ENCODE assay signal across 25 mouse cellular contexts in the genomic region with DNA sequence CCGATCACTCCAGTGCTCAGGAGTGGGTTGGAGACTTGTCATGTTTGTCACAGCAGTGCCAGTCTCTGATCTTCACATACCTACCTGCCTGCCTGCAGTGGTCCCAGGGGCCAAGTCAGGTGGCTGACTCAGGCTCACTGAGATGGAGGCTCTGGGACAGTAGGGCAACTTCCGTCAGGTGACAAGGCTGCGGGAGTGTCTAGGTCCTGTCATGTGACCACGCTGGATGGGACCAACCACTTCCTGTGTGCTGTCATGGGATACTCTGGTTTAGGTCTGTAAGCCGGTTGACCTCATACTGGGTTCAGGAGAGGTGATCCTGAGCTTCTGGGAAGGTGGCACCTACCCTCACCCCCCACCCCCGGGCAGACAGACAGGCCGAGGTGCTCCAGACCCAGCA. TPM values are rescaled to one million over a fixed set of nuclear protein-coding genes. Genes with fewer than 3 reads are reported as not detected.
A peak's percentile ranks its signal among the peaks of the same experiment; 100 is the strongest.
DNase-seq lines count a peak whose midpoint lies in the region; ATAC-seq and TF ChIP-seq lines count a peak whose summit lies in the region.
"Had no signal": no experiment of that assay in that cellular context is flagged by ENCODE, and none has a peak within 500 bp of the region (broad histone marks: within the 10 kb centered on the region; RNA-seq: fewer than 3 reads in every experiment).

No protein-coding gene starts in this region.

- H3K27me3 ChIP-seq in liver, embryonic 12.5 days (replicated peaks), result peaks cover 6% of the 10 kb centered on the region; the same call in 1 of the 2 replicates
- H3K27me3 ChIP-seq in C2C12 (ENCODE audit: control insufficient read depth, insufficient read depth, insufficient read length) (no peaks in the 10 kb centered on the region), CH12.LX (replicated peaks) (no peaks in the 10 kb centered on the region), MEL (ENCODE audit: control insufficient read depth in 1 of 2, insufficient read depth in 2 of 2, low read length in 2 of 2) (no peaks in the 10 kb centered on the region)
- H3K27me3 ChIP-seq: forebrain, embryonic 13.5 days; heart, embryonic 13.5 days; Patski had no signal

- dilution Hi-C loops in CH12.LX (cut with MboI; ENCODE audit: extremely low pct_ligation_motif_present, extremely low pct_unique_long_range_greater_than_20kb, low sequenced_read_pairs), result no loop called here

- peaks cover 59% of the 10 kb centered on the region for H3K36me3 ChIP-seq in liver, embryonic 12.5 days
- H3K36me3 ChIP-seq in C2C12 (ENCODE audit: control insufficient read depth, insufficient read depth) (peaks cover 45% of the 10 kb centered on the region), CH12.LX (replicated peaks in 1 of 2; ENCODE audit: control insufficient read depth in 1 of 2, insufficient read depth in 1 of 2, low read length in 1 of 2) (peaks cover 52 to 64% of the 10 kb centered on the region in 2 experiments), MEL (ENCODE audit: control insufficient read depth in 1 of 2, insufficient read depth in 2 of 2, low read length in 2 of 2) (no peaks in the 10 kb centered on the region; a peak in 1 of 4 replicates)

- no peak overlapping the region for H3K4me3 ChIP-seq in liver, embryonic 12.5 days
- no peak overlapping the region for H3K4me3 ChIP-seq in C2C12 (ENCODE audit: insufficient read depth, poor library complexity, severe bottlenecking)
- H3K4me3 ChIP-seq in CH12.LX (replicated peaks in 1 of 3; ENCODE audit: low read depth in 2 of 3, low read length in 2 of 3, poor library complexity in 1 of 3), result no peak overlapping the region
- H3K4me3 ChIP-seq in MEL (ENCODE audit: control insufficient read depth in 1 of 2, insufficient read depth in 1 of 2, low read depth in 2 of 2, low read length in 2 of 2), result no peak overlapping the region
- H3K4me3 ChIP-seq: forebrain, embryonic 10.5 days; forebrain, embryonic 13.5 days; heart, embryonic 13.5 days had no signal

- no peaks in the 10 kb centered on the region for H3K4me1 ChIP-seq in liver, embryonic 12.5 days
- H3K4me1 ChIP-seq in CH12.LX (ENCODE audit: control insufficient read depth in 1 of 2, insufficient read depth in 2 of 2) (peaks cover 10 to 37% of the 10 kb centered on the region in 2 experiments; a peak in 3 of 4 replicates), MEL (ENCODE audit: control insufficient read depth in 1 of 2, insufficient read depth in 2 of 2, low read length in 2 of 2) (no peaks in the 10 kb centered on the region)
- H3K4me1 ChIP-seq: forebrain, embryonic 10.5 days; forebrain, embryonic 13.5 days had no signal

- in situ Hi-C loops in CH12.LX (cut with MboI; ENCODE audit: low pct_ligation_motif_present, low pct_unique_long_range_greater_than_20kb, low sequenced_read_pairs), result no loop called here

- H3K79me3 ChIP-seq in C2C12 (ENCODE audit: low read depth), result no peaks in the 10 kb centered on the region

- no peaks in the 10 kb centered on the region for H3K9me3 ChIP-seq in liver, embryonic 12.5 days (replicated peaks)
- H3K9me3 ChIP-seq in CH12.LX (replicated peaks; ENCODE audit: low read length) (no peaks in the 10 kb centered on the region), MEL (replicated peaks; ENCODE audit: insufficient read depth, low read length) (no peaks in the 10 kb centered on the region)
- H3K9me3 ChIP-seq: forebrain, embryonic 10.5 days; forebrain, embryonic 13.5 days; heart, embryonic 13.5 days had no signal

- TF ChIP-seq POLR2A in CH12.LX (IDR thresholded peaks at IDR 0.05; ENCODE audit: low read depth, low read length), result no peak
- no peak for TF ChIP-seq POLR2A in MEL (IDR thresholded peaks at IDR 0.05; ENCODE audit: control insufficient read depth in 1 of 2, insufficient read depth in 1 of 2, low read depth in 1 of 2, low read length in 2 of 2, poor library complexity in 1 of 2)

- TF ChIP-seq EP300 in CH12.LX (IDR thresholded peaks at IDR 0.05; ENCODE audit: low read length) (no peak), MEL (IDR thresholded peaks at IDR 0.05; ENCODE audit: low read depth in 1 of 2, low read length in 2 of 2) (no peak)

- TF ChIP-seq CTCF in C2C12 (IDR thresholded peaks at IDR 0.05; ENCODE audit: control insufficient read depth, insufficient read depth, insufficient read length), result no peak
- no peak for TF ChIP-seq CTCF in CH12.LX (conservative IDR thresholded peaks at IDR 0.05 in 1 of 2, IDR thresholded peaks at IDR 0.05 in 1 of 2; ENCODE audit: low read depth in 2 of 2, low read length in 2 of 2)
- TF ChIP-seq CTCF in MEL (IDR thresholded peaks at IDR 0.05 in 2 of 3, conservative IDR thresholded peaks at IDR 0.05 in 1 of 3; ENCODE audit: control insufficient read depth in 1 of 3, insufficient read depth in 1 of 3, low read depth in 2 of 3, low read length in 3 of 3, poor library complexity in 1 of 3, severe bottlenecking in 1 of 3), result no peak

- no peak overlapping the region for H3K9ac ChIP-seq in liver, embryonic 12.5 days
- H3K9ac ChIP-seq in CH12.LX (ENCODE audit: insufficient read depth, low read depth) (no peak overlapping the region), MEL (ENCODE audit: control insufficient read depth, low read depth, low read length, poor library complexity, severe bottlenecking) (no peak overlapping the region)
- H3K9ac ChIP-seq: forebrain, embryonic 13.5 days; heart, embryonic 13.5 days; hindbrain, embryonic 14.5 days had no signal

- 76% methylated on average over 7 of the region's 7 CpGs for WGBS in liver, embryonic 12.5 days (ENCODE audit: insufficient replicate concordance)

- H3K4me2 ChIP-seq in liver, embryonic 12.5 days, result no peak overlapping the region
- H3K4me2 ChIP-seq in CH12.LX (ENCODE audit: insufficient read depth, low read depth, poor library complexity, severe bottlenecking), result no peak overlapping the region
- H3K4me2 ChIP-seq: forebrain, embryonic 13.5 days; heart, embryonic 13.5 days; hindbrain, embryonic 14.5 days had no signal

- 0 out of 2 replicates have a peak, but pooled peaks have one; percentile 18 for ATAC-seq in liver, embryonic 12.5 days
- ATAC-seq: forebrain, embryonic 13.5 days; forebrain, embryonic 16.5 days; hindbrain, postnatal 0 days; inflammation-experienced regulatory T-cells, adult 6 months; Patski had no signal

- TF ChIP-seq RAD21 in CH12.LX (IDR thresholded peaks at IDR 0.05; ENCODE audit: low read depth, low read length), result no peak
- TF ChIP-seq RAD21 in MEL (IDR thresholded peaks at IDR 0.05; ENCODE audit: low read depth, low read length), result no peak

- intact Hi-C loops in left cerebral cortex, postnatal 36 days (cut with DNase I), result no loop called here

- no peaks in the 10 kb centered on the region for H3K79me2 ChIP-seq in C2C12 (ENCODE audit: control insufficient read depth, insufficient read depth)
- no peaks in the 10 kb centered on the region for H3K79me2 ChIP-seq in CH12.LX (replicated peaks; ENCODE audit: control insufficient read depth, extremely low read depth, insufficient read depth, poor library complexity, severe bottlenecking)
- H3K79me2 ChIP-seq in MEL (ENCODE audit: control insufficient read depth, insufficient read depth, low read length, poor library complexity), result no peaks in the 10 kb centered on the region

- no peak for DNase-seq in liver
- DNase-seq in CH12.LX (ENCODE audit: extremely low read depth), result no peak
- no peak for DNase-seq in MEL (ENCODE audit: low read depth, low spot score)
- no peak for DNase-seq in layer of hippocampus, postnatal 10 days (ENCODE audit: low spot score in 2 of 2)
- no peak for DNase-seq in left cerebral cortex, postnatal 36 days (ENCODE audit: low spot score in 2 of 2)
- DNase-seq: adrenal gland, adult 2 months; cerebellum, adult 11-12 months; cerebellum, adult 8-10 months; cerebellum, postnatal 10 days; cerebellum, postnatal 36 days; gastrocnemius, postnatal 10 days; heart, adult 18-20 months; heart, postnatal 14 days; heart, postnatal 4 days; kidney, adult 11 months had no signal

- H3K27ac ChIP-seq in liver, embryonic 12.5 days, result no peak overlapping the region
- H3K27ac ChIP-seq in CH12.LX (ENCODE audit: insufficient read depth, low read depth) (no peak overlapping the region), MEL (ENCODE audit: control insufficient read depth, low read depth, low read length) (no peak overlapping the region)
- H3K27ac ChIP-seq: forebrain, embryonic 10.5 days; forebrain, embryonic 13.5 days; heart, embryonic 13.5 days; hindbrain, embryonic 14.5 days; hindbrain, postnatal 0 days had no signal

- no peak overlapping the region for H3ac ChIP-seq in C2C12 (ENCODE audit: control insufficient read depth, insufficient read length, low read depth)

RNA-seq across cellular contexts. Expression of gene Tspo, which starts 17.4 kb away (rescaled TPM):
- 186 and 192 TPM in 2 replicates for polyA plus RNA-seq in liver, embryonic 12.5 days (2016; fragmentation: Nextera tagmentation; extraction: Ambion mirVana)
- polyA plus RNA-seq in C2C12 (2012; fragmentation: generic; extraction: Trizol), result 693 TPM
- total RNA-seq in CH12.LX (2012; rRNA removed), result 66.1 and 70.3 TPM in 2 replicates
- 40.9 and 42.4 TPM in 2 replicates for total RNA-seq in CH12.LX (2014; rRNA removed)
- polyA plus RNA-seq in CH12.LX (2012; ENCODE audit: insufficient read length, low read depth), result 20.8 and 22.9 TPM in 2 replicates
- 61.3 and 80.0 TPM in 2 replicates for total RNA-seq in MEL (2012; rRNA removed)
- 10 to 100 TPM in 1 of 2 experiments, not detected in 1; 66.5 TPM for polyA plus RNA-seq in MEL (2012; ENCODE audit: insufficient read depth in 1 of 2, insufficient read length in 2 of 2, low read depth in 1 of 2, low replicate concordance in 2 of 2, missing spikeins in 1 of 2)
- 1 to 10 TPM; 2.4 to 2.9 TPM for total RNA-seq in layer of hippocampus, postnatal 10 days (2021)
- total RNA-seq in left cerebral cortex, postnatal 36 days (2021), result 1 to 10 TPM; 4.5 to 5.7 TPM

RNA-seq across cellular contexts. Expression of gene Mcat, which starts 17.6 kb away (rescaled TPM):
- 27.1 and 28.1 TPM in 2 replicates for polyA plus RNA-seq in liver, embryonic 12.5 days (2016; fragmentation: Nextera tagmentation; extraction: Ambion mirVana)
- polyA plus RNA-seq in C2C12 (2012; fragmentation: generic; extraction: Trizol) (42.4 TPM), CH12.LX (2012; ENCODE audit: insufficient read length, low read depth) (28.4 and 28.5 TPM in 2 replicates), MEL (2012; ENCODE audit: insufficient read depth in 1 of 2, insufficient read length in 2 of 2, low read depth in 1 of 2, low replicate concordance in 2 of 2, missing spikeins in 1 of 2) (10 to 100 TPM in 1 of 2 experiments, not detected in 1; 28.8 TPM)
- total RNA-seq in CH12.LX (2012; rRNA removed) (38.6 and 41.2 TPM in 2 replicates), CH12.LX (2014; rRNA removed) (37.5 and 41.6 TPM in 2 replicates), MEL (2012; rRNA removed) (32.6 and 35.9 TPM in 2 replicates)
- total RNA-seq in layer of hippocampus, postnatal 10 days (2021), result 10 to 100 TPM; 26.8 to 31.7 TPM
- 10 to 100 TPM; 27.5 to 33.5 TPM for total RNA-seq in left cerebral cortex, postnatal 36 days (2021)

RNA-seq across cellular contexts. Expression of gene Bik, which starts 19.4 kb away (rescaled TPM):
- polyA plus RNA-seq in liver, embryonic 12.5 days (2016; fragmentation: Nextera tagmentation; extraction: Ambion mirVana), result 2.2 and 2.7 TPM in 2 replicates
- polyA plus RNA-seq in C2C12 (2012; fragmentation: generic; extraction: Trizol) (0.91 TPM), CH12.LX (2012; ENCODE audit: insufficient read length, low read depth) (0.50 and 0.87 TPM in 2 replicates), MEL (2012; ENCODE audit: insufficient read depth in 1 of 2, insufficient read length in 2 of 2, low read depth in 1 of 2, low replicate concordance in 2 of 2, missing spikeins in 1 of 2) (10 to 100 TPM in 1 of 2 experiments, not detected in 1; 10.2 TPM)
- total RNA-seq in CH12.LX (2012; rRNA removed) (0.13 TPM in 1 of 2 replicates, not detected in the other), CH12.LX (2014; rRNA removed) (0.61 TPM in 1 of 2 replicates, not detected in the other), MEL (2012; rRNA removed) (5.1 and 7.6 TPM in 2 replicates)
- total RNA-seq in layer of hippocampus, postnatal 10 days (2021), result not detected
- total RNA-seq in left cerebral cortex, postnatal 36 days (2021), result not detected

RNA-seq across cellular contexts. Expression of gene Ttll1, which starts 35.3 kb away (rescaled TPM):
- polyA plus RNA-seq in liver, embryonic 12.5 days (2016; fragmentation: Nextera tagmentation; extraction: Ambion mirVana), result 9.6 and 10.0 TPM in 2 replicates
- polyA plus RNA-seq in C2C12 (2012; fragmentation: generic; extraction: Trizol), result 28.5 TPM
- total RNA-seq in CH12.LX (2012; rRNA removed), result 4.1 and 4.9 TPM in 2 replicates
- 2.4 and 2.5 TPM in 2 replicates for total RNA-seq in CH12.LX (2014; rRNA removed)
- 8.6 and 9.9 TPM in 2 replicates for polyA plus RNA-seq in CH12.LX (2012; ENCODE audit: insufficient read length, low read depth)
- total RNA-seq in MEL (2012; rRNA removed), result 3.4 and 4.4 TPM in 2 replicates
- polyA plus RNA-seq in MEL (2012; ENCODE audit: insufficient read depth in 1 of 2, insufficient read length in 2 of 2, low read depth in 1 of 2, low replicate concordance in 2 of 2, missing spikeins in 1 of 2), result 10 to 100 TPM in 1 of 2 experiments, not detected in 1; 14.1 TPM
- total RNA-seq in layer of hippocampus, postnatal 10 days (2021), result 10 to 100 TPM; 49.4 to 53.1 TPM
- total RNA-seq in left cerebral cortex, postnatal 36 days (2021), result 10 to 100 TPM; 49.7 to 52.3 TPM

RNA-seq across cellular contexts. Expression of gene Ttll12, which starts 48.9 kb away (rescaled TPM):
- polyA plus RNA-seq in liver, embryonic 12.5 days (2016; fragmentation: Nextera tagmentation; extraction: Ambion mirVana), result 62.7 and 64.0 TPM in 2 replicates
- polyA plus RNA-seq in C2C12 (2012; fragmentation: generic; extraction: Trizol) (84.8 TPM), CH12.LX (2012; ENCODE audit: insufficient read length, low read depth) (37.1 and 40.0 TPM in 2 replicates), MEL (2012; ENCODE audit: insufficient read depth in 1 of 2, insufficient read length in 2 of 2, low read depth in 1 of 2, low replicate concordance in 2 of 2, missing spikeins in 1 of 2) (10 to 100 TPM in 1 of 2 experiments, not detected in 1; 76.5 TPM)
- total RNA-seq in CH12.LX (2012; rRNA removed) (31.1 and 34.7 TPM in 2 replicates), CH12.LX (2014; rRNA removed) (19.7 and 21.9 TPM in 2 replicates), MEL (2012; rRNA removed) (41.9 and 43.9 TPM in 2 replicates)
- total RNA-seq in layer of hippocampus, postnatal 10 days (2021), result 10 to 100 TPM; 18.2 to 19.6 TPM
- total RNA-seq in left cerebral cortex, postnatal 36 days (2021), result 10 to 100 TPM; 11.7 to 13.8 TPM
